Mouse (Mus musculus): ENCODE results near the gene Gemin6.
"Not testable (repeated sequence)": the region's sequence is repeated elsewhere in the genome, so short reads cannot be mapped to it uniquely, and the experiment has no call there.

The Gemin6 gene

GRCm38 (mm10) chr17:80224326-80225116 is at the start of gene Gemin6:
Gene Gemin6 (plus strand): TSS chr17:80224441.
- DNase-seq: peak; percentile 76

DNA sequence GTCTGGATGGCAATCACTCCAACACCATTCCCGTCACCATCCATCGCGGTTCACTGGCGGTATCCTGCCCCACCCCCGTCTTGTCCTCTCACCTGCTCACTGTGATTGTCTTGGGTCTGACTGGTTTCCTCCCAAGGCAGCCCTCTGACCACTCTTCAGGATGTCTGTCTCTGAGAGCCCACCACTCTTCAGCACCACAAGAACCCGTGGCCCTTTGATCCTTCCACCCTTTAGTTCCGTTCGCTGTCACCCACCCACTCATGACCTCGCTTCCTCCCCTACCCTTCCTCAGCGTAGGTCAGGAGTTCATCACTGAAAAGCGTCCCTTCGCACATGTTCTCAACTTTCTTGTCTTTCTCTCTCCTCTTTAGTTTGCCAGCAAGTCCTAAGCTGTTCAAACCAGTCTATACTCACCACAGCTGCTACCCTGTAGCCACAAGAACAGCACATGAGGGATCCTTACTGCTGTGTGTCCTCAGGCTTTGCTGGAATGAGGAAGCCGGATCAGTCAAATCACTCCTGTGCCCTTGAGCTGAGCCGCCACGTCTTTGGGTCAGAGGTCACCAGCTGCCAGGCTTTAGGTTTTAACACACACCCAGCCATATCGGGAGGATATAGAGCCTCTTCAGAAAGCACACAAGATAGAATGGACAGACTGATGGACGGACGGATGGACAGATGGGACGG is 49.4 kb upstream of the Gemin6 start:
- DNase-seq: no peak

DNA sequence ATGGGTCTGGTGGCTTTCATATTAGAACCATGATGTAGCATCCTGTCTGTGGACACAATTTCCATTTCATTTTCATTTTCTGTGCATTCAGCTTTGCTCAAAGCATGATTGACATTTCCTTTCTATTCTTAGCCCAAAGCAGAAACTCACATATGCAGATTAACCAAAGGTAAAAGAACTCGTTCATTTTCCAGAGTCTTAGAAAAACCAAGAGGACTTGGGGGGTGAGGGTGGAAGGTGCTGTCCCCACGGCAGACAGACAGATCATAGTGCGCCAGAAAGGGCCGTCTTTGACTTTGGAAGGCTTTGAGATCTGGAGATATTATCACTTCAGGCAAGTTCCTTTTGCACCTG is 48.9 kb upstream of the Gemin6 start:
- no peak for DNase-seq

DNA sequence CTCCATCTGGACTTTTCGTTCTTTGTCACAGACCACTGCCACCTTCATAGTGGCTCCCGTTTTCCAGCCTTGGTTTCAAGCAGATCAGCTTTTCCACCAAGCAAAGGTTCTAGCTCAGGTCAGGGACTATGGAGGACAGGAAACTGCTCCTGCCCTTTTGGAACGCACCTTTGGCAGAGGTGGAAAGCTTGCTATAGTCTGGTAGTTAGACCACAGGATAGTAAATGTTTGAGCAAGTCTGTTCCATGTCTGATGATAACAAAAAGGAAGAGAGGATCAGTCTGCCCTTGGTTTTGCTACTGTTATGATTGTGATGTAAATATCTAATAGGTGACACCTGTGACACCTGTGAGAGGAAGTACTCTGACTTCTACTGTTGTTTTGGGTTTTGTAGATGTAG is 48.3 kb upstream of the Gemin6 start:
- no peak for DNase-seq

DNA sequence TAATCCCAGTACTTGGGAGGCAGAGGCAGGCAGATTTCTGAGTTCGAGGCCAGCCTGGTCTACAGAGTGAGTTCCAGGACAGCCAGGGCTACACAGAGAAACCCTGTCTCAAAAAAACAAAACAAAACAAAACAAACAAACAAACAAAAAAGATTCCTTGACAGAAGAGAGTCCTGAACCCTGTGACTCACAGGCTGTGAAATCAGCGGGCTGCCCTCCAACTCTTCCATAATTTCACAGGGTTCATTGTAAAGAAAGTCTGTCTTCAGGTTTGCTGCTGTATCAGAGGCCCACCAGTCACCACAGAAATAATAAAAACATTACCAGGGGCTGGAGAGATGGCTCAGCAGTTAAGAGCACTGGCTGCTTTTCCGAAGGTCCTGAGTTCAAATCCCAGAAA is 45.4 kb upstream of the Gemin6 start:
- not testable (repeated sequence) for DNase-seq

- DNase-seq: peak; percentile 70
These were observed 44.3 kb upstream of the Gemin6 start for GRCm38 (mm10) chr17:80179959-80180358.

DNA sequence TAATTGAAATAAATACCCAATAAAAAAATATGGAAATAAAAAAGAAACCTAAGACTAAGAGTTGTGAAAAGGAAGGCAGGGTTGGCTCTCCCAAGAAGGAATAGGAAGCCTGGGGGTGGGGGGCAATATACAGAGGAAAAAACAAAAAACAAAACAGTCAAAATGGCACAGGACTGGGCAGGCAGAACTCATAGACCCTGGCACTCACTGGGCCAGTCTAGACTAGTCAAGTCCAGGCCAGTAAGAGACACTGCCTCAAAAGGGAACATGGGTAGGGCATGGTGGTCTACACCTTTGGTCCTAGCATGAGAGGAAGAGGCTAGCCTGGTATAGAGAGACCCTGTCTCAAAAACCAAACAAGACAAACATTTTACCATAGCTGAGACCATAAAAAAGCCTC is 43.8 kb upstream of the Gemin6 start:
- DNase-seq: no peak

DNA sequence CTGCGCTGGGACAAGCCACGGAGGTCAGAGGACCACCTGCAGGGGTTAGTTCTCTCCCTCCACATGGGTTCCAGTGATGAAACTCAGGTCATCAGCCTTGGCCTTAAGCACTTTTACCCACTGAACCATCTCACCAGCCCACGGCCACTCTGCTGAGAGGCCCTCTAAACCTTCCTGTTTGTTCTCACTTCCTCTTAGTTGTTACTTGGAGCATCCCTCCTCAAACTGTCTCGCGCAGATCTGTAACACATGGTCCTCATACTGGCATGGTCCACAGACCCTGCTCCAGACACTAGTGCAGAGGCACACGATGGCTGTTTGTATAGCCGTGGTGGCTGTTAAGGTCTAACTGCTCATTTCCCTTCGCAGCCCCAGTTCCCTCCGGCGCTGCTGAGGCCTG is 40.6 kb upstream of the Gemin6 start:
- no peak for DNase-seq

DNA sequence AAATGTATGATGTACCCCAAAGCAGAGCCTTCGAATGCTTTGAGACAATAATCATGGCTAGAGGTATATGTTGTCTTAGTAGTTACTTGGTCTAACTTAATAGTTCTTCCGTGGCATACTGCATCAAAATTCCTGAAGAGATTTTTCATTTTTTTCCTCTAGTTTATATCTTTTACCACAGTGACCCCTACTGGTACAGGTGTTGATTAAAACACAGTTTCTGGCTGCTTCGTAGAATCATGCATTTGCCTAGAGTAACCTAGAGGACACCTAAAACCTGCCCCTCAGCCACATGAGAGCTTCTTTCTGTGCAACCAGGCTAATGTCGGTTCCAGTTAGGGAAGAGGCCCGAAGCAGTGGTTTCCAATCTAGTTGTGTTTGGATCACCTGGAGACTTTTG is 31.2 kb upstream of the Gemin6 start:
- no peak for DNase-seq

DNA sequence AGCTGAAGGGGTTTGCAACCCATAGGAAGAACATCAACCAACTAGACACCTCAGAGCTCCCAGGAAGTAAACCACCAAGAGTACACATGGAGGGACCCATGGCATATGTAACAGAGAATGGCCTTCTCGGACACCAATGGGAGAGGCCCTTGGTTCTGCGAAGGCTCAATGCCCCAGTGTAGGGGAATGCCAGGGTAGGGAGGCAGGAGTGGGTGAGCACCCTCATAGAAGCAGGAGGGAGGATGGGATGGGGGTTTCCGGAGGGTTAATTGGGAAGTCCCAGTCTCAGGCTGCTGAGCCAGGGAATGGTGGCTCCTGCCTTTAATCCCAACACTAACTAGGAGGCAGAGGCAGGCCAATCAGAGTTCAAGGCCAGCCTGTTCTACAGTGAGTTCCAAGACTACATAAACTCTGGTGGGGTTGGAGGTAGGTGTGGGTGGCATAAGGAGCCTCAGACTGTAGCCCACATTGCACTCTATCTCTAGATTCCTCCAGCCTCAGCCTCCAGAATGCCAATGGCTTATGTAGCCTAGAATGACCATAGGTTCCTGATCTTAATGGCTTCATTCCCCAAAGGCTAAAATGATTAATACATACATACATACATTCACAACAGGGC is 25.0 kb upstream of the Gemin6 start:
- DNase-seq: no peak

DNA sequence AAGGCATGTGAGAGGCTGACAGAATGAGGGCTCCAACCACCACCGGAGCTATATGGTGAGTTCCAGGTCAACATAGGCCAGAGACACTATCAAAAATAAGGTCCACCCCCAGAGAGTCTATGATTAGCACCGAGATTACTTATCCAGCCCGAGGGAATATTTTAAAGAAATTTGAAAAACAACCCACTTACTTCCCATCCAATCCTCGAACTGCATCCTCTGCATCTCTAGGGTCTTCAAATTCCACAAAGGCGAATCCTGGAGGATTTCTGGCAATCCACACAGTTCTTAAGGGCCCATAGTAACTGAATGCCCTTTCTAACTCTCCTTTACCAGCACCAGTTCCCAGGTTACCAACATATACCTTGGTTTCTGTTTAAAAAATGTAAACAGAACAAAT is 18.6 kb upstream of the Gemin6 start:
- DNase-seq: no peak

DNA sequence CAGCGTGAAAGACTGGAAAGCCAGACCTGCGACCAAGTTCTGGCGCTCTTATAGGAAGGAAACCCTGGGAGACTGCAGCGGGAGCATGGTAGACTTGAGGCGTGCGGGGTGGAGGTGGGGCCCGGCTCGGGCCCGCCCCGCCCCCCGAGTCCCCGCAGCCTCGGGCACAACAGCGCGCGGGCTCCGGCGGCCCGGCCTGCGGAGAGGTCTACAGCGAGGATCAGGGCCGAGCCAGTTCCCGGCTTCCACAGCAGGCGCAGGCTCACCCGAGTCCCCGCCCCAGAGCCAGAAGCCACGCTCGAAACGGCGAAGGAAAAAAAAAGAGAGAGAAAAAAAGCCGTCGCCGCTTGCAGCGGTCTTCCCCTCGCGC is 18.0 kb upstream of the Gemin6 start:
- peak; percentile 54 for DNase-seq

GRCm38 (mm10) chr17:80206671-80207581 is 17.3 kb upstream of the Gemin6 start, which contains the start of the genes Srsf7 and Ttc39d:
Gene Srsf7 (minus strand): TSS chr17:80207307.
Gene Ttc39d (plus strand): TSS chr17:80207460.
- peak; percentile 97 for DNase-seq

DNA sequence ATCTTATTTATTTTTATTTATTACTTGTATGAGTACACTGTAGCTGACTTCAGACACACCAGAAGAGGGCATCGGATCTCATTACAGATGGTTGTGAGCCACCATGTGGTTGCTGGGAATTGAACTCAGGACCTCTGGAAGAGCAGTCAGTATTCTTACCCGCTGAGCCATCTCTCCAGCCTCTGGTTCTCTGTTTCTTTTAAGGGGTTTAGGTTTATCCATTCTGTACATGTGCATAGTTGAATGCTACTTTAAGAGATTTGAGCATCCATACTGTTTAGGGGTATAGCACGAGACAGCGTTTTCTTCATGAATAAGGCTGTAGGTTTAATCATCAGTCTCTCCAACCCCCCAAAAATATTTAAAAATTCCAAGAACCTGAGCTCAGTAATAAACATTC is 10.2 kb upstream of the Gemin6 start:
- not testable (repeated sequence) for DNase-seq

DNA sequence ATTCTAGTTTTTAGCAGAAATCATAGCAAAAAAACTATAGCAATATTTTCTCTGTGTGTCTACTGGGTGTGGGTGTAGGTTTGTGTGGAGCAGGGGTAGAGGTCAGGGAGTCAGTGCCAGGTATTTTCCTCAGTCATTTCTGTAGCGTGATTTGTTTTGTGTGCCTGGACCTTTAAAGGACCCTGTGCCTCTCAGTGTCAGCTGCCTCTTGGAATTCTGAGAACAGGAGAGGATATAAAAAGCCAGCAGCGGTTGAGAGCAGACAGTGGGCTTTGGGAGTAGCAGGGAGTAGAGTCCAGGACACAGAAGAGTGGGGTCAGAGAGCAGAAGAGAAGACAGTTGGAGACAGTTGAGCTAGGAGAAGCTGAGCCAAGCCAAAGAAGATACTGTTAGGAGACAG is 4.1 kb upstream of the Gemin6 start:
- no peak for DNase-seq

DNA sequence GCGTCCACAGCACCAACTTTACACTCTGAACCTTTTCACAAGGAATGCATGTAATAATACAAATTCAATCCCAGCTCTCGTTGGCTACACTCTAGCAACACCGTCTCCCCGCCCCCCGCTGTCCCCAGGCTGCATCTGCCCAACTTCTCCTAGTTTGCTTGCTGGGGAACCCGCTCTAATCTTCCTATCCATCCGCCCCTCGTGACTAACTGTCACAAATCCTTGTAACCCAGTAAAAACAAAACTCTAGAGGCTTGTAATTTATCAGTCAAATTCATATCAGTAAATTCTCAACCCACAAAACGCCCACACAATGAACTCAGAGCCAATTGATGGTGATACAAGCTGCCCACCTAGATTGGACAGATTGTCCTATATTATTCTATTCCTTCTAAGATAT is 3.0 kb upstream of the Gemin6 start:
- no peak for DNase-seq

DNA sequence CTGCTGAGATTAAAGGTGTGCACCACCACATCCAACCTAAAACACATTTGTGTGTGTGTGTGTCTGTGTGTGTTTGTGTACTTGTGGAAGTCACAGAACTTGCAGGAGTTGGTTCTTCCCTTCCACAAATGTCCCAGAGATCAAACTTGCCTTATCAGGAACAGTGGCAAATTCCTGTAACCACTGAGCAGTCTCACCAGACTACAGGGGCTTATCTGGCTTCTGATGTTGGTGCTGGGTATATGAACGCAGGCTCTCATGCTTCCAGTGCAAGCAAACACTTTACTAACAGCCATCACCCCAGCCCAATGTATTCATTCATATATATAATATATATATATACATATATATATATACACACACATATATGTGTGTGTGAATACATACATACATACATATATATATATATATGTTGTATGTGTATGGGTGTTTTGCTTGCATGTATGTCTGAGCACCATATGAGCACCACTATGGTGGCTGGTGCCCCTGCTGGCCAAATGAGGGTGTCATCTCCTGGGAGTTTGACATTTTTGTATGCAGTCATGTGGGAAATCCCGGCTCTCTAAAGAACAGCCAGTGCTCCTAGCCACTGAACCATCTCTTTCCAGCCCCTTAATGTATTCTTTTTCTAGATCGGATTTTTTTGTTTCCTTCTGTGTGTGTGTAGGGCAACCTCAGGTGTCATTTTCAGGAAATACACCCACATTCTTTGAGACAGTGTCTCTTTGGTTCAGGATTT is 2.2 kb upstream of the Gemin6 start:
- no peak for DNase-seq

DNA sequence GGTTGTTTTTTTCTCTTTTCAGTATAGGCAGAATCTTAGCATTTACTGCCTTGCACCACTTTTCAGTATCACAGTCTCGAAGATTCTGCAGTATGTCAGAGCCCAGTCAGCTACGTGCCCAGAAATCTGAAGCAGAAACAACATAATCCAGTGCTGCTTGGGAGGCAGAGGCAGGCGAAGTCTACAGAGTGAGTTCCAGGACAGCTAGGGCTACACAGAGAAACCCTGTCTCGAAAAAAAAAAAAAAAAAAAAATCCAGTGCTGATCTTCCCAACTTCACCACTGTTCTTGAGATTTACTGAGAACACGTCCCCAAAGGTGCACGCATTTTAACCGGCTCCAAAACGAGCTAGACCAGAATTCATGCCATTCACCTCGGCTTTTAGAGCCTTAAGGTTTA is 412 bp upstream of the Gemin6 start:
- no peak for DNase-seq

DNA sequence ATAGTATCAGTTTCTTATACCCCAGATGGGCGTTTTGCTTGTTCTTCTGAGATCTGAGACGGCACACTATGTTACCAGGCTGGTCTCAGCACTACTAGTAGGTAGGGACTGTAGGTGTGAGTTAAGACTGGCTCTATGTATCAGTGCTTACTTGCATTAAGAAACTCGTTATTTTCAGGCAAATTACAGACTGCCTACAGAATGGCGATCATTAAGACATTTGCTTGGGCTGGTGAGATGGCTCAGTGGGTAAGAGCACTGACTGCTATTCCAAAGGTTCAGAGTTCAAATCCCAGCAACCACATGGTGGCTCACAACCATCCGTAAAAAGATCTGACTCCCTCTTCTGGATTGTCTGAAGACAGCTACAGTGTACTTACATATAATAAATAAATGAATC is 901 bp downstream of the Gemin6 start:
- not testable (repeated sequence) for DNase-seq

DNA sequence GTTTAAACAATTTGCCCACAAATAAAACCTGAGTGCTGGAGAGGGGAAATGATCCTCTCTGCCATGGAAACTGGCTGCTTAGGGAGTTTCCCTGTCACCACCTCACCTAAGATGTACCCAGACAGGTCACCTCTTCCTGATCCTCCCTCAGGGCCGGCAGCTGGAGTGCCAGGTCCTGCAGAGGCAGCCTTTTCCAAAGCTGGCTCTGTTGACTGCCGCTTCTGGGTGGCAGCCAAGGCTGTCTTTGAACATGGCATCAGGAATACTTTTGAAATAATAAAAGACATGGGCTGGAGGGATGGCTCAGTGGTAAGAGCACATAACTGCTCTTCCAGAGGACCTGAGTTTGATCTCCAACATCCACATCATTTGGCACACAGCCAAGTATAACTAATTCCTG is 5.2 kb downstream of the Gemin6 start:
- DNase-seq: no peak

- DNase-seq: no peak
These were observed 9.6 kb downstream of the Gemin6 start for GRCm38 (mm10) chr17:80233844-80234243.

DNA sequence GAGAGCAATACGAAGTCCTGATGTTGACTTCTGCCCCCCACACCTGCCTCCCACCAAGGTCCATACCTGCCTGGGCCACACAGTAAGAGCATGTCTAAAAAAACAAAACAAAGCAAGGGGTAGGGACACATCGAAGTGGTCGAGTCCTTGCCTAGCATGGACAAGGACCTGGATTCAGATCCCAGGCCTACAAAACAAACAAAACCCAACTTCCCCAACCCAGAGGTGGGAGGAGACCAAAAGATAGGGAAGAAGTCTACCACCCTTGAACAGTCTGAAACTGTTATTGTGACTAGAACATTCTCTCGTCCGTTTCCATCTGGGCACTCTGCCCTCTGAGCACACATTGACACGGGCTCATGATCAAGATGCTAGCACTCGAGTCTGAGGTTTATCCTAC is 10.1 kb downstream of the Gemin6 start:
- DNase-seq: no peak
